Mouse (Mus musculus) stomach, embryonic 16.5 days (tissue): ENCODE results near the gene Siah1a. TPM values are rescaled to one million over a fixed set of nuclear protein-coding genes. Genes with fewer than 3 reads are reported as not detected.

Source experiments
- ATAC-seq: fragments of 200-750 bp; cut with Nextera tagmentation; 2 replicates; pipeline ENCODE4 v1.8.0; 2017; ENCODE audit warnings: moderate number of reproducible peaks, moderate TSS enrichment; ENCODE audit not compliant: insufficient read depth, low FRiP score
- H3K27ac ChIP-seq: fragments of 300-500 bp; sonication (generic); 2 replicates; pipeline ENCODE4 v1.5.1; 2014; ENCODE audit warnings: low read length
- H3K27me3 ChIP-seq: fragments of 300-500 bp; sonication (generic); 2 replicates; pipeline ENCODE4 v1.6.1; 2014; ENCODE audit warnings: low read length, control low read depth, mixed read lengths; ENCODE audit not compliant: control insufficient read depth, insufficient read depth
- H3K36me3 ChIP-seq: fragments of 300-500 bp; sonication (generic); 2 replicates; pipeline ENCODE4 v1.6.1; 2014; ENCODE audit warnings: low read length; ENCODE audit not compliant: control insufficient read depth, insufficient read depth
- H3K4me1 ChIP-seq: fragments of 300-500 bp; sonication (generic); 2 replicates; pipeline ENCODE4 v1.6.1; 2014; ENCODE audit warnings: low read length, control low read depth, mixed read lengths; ENCODE audit not compliant: control insufficient read depth, insufficient read depth
- H3K4me2 ChIP-seq: fragments of 300-500 bp; sonication (generic); 2 replicates; pipeline ENCODE4 v1.6.1; 2014; ENCODE audit warnings: low read depth, low read length, mixed read lengths
- H3K4me3 ChIP-seq: fragments of 300-500 bp; sonication (generic); replicated peaks from 2 replicates; pipeline ENCODE4 v1.5.1; 2014; ENCODE audit warnings: mild to moderate bottlenecking, low read length
- H3K9ac ChIP-seq: fragments of 300-500 bp; sonication (generic); 2 replicates; pipeline ENCODE4 v1.6.1; 2014; ENCODE audit warnings: low read length
- H3K9me3 ChIP-seq: fragments of 300-500 bp; sonication (generic); replicated peaks from 2 replicates; pipeline ENCODE4 v1.6.1; 2016; ENCODE audit warnings: low read length, control low read depth; ENCODE audit not compliant: control insufficient read depth
- WGBS: fragments of 180-500 bp; shearing (Covaris S2); extraction: QIAGEN DNeasy Blood & Tissue Kit; methylation state at CpG from one replicate; pipeline ENCODE4 v1.1.7; 2014; 5-methylcytosine and 5-hydroxymethylcytosine counted together
- polyA plus RNA-seq: library from polyadenylated mRNA; unstranded; fragments of >200 nt; fragmentation: Nextera tagmentation; extraction: Ambion mirVana; gene quantifications from 2 replicates; pipeline ENCODE4 v1.2.1, GENCODE M21; 2015

The Siah1a gene
- 23.9 and 26.6 TPM in 2 replicates for polyA plus RNA-seq

DNA sequence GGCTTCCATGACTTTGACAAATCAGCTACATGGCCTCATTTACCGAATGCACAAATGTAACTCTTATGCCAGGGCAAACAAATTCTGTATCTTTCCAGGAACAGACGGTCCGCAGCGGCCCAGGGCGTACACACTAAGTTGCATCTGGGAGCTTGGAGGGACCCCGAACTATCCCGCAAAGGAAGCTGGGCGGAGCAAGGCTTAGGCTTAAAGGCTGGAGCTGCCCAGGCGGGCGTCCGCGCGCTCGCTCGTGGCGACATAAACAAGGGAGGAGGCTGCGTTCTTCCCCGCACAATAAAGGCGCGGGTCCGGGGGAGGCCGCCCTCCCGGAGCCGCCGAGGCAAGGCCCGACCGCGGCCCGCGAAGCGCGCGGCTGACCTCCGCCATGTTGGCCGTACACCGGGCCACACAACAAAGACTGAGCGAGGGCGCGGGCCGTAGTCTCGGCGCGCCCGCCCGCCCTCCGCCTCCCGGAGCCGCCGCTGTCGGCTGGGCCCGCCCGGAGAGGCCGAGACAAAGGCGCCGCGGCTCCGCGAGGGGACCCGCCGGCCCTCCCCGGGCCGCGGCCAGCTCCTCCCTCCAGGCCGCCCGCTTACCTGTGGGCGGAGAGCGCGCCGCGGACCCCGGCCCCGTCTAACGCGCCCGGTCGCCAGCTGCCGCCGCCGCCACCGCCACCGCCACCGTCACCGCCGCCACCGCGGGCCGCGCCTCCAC is at the start of gene Siah1a, which contains the start of gene Gm10638:
Siah1a (minus strand) TSS at position 714 of the 714 bp plus-strand sequence.
Gm10638 (plus strand) TSS at position 479 of the 714 bp plus-strand sequence.
- Histone ChIP-seq H3K4me3 (peak within 1 kb of the TSS; percentile 68), H3K27me3 (no peaks in the 10 kb centered on the region), H3K4me2 (peak within 1 kb of the TSS; percentile 86), H3K27ac (peak within 1 kb of the TSS; percentile 95), H3K9me3 (no peaks in the 10 kb centered on the region; the same call in 1 of the 2 replicates), H3K4me1 (peaks cover 11% of the 10 kb centered on the region), H3K9ac (peak within 1 kb of the TSS; percentile 97), H3K36me3 (no peaks in the 10 kb centered on the region)
- ATAC-seq, result peak; percentile 85
- WGBS, result under 1% methylated on average over 60 of the region's 88 CpGs

DNA sequence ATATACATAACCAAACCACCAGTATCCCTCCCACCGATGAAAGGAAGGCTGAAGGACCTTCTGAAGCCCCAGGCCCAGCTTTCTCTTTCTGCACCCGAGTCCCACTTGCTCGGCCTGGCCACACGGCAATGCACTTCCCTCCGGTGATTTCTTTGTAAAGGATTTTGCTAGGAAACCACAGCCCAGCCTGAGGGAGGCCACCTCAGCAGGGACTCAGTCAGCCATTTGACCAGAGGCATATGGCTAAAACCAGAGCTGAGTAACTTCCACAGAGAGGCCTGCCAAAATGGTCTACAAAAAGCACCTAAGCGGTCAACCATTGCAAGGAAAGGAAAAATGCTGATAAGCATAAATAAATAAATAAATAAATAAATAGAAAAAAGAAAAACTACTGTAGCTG is 49.0 kb upstream of the Siah1a start:
- Histone ChIP-seq H3K9me3 (no peaks in the 10 kb centered on the region), H3K27ac (no peak overlapping the region), H3K9ac (no peak overlapping the region), H3K4me3 (no peak overlapping the region), H3K4me1 (no peaks in the 10 kb centered on the region), H3K27me3 (no peaks in the 10 kb centered on the region), H3K36me3 (no peaks in the 10 kb centered on the region), H3K4me2 (no peak overlapping the region)
- ATAC-seq, result no peak
- 45% methylated on average over 6 of the region's 6 CpGs for WGBS

DNA sequence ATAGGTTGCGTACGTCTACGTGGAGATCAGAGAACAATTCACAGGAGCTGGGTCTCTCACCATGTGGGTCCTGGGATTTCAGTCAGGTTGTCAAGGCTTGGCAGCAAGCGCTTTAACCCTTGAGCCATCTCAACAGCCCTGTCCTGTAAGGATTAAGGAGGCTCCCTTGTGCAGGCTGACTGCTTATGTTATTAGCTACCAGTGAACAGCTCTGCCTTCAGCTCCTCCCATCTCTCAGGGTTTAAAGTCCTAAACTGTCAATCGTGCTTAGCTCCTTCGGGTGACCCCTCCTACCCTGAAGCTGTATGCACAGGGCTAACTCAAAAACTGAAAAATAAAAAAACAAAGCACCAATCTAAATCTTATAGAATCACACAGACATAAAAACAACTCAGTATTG is 45.8 kb upstream of the Siah1a start:
- WGBS, result 71% methylated on average over 6 of the region's 6 CpGs
- Histone ChIP-seq H3K9me3 (no peaks in the 10 kb centered on the region), H3K4me3 (no peak overlapping the region), H3K4me2 (no peak overlapping the region), H3K36me3 (no peaks in the 10 kb centered on the region), H3K4me1 (peaks cover 2% of the 10 kb centered on the region; the same call in 1 of the 2 replicates), H3K9ac (no peak overlapping the region), H3K27ac (no peak overlapping the region), H3K27me3 (no peaks in the 10 kb centered on the region)
- no peak for ATAC-seq

DNA sequence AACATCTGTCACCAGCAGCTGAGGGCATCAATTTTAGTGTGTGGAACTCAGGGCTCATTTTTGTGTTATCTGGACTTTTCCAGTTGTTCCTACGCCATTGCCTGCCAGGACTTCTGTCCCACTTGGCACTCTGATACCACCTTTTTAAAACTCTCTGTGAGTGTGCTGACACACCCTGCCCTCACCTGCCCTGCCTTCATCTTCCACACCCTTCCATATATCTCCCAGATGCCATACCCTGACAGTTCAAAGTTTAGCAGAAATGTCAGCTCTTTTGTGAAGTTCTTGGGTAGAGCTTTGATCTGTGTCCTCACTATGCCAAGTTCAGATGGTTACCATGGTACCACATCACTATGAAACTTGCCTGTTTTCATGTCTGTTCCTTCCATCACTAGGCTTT is 43.8 kb upstream of the Siah1a start:
- WGBS, result 79% methylated on average over 1 of the region's 1 CpGs
- no peak overlapping the region for H3K4me2 ChIP-seq
- peaks cover 2% of the 10 kb centered on the region; the same call in 1 of the 2 replicates for H3K4me1 ChIP-seq
- H3K9me3 ChIP-seq, result no peaks in the 10 kb centered on the region
- no peaks in the 10 kb centered on the region for H3K27me3 ChIP-seq
- peak overlapping the region; percentile 58; the same call in 1 of the 2 replicates for H3K27ac ChIP-seq
- peak; percentile 31; the same call in 1 of the 2 replicates for ATAC-seq
- H3K9ac ChIP-seq, result no peak overlapping the region
- H3K4me3 ChIP-seq, result no peak overlapping the region
- no peaks in the 10 kb centered on the region for H3K36me3 ChIP-seq

DNA sequence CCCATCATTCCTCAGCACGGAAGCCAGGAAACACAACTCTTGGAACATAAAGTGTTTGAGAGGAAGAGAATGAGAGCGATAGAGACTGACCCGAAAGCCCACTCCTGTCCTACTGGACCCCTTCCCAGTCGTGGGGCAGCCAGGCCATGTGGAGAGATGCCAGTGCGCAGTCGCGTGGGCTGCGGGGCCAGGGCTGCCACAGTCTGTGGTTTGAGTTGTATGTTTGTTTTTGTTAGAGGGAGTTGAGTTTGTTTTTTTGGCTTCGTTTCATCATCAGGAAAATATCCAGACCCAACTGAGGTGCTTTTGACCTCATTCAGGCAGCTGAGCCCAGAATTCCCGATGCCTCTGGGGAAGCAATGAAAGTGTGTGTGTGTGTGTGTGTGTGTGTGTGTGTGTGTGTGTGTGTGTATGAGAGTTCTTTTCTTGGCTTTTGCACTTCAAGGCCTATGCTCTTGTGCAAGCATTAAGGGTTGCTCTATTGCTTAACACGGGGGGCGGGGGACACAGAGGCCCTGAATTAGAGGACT is 42.2 kb upstream of the Siah1a start:
- Histone ChIP-seq H3K9me3 (no peaks in the 10 kb centered on the region), H3K36me3 (no peaks in the 10 kb centered on the region), H3K27ac (peak overlapping the region; percentile 48), H3K4me1 (peaks cover 2% of the 10 kb centered on the region; the same call in 1 of the 2 replicates), H3K27me3 (no peaks in the 10 kb centered on the region), H3K9ac (no peak overlapping the region), H3K4me2 (no peak overlapping the region), H3K4me3 (no peak overlapping the region)
- ATAC-seq, result peak; percentile 23; the same call in 1 of the 2 replicates
- 48% methylated on average over 12 of the region's 12 CpGs for WGBS

DNA sequence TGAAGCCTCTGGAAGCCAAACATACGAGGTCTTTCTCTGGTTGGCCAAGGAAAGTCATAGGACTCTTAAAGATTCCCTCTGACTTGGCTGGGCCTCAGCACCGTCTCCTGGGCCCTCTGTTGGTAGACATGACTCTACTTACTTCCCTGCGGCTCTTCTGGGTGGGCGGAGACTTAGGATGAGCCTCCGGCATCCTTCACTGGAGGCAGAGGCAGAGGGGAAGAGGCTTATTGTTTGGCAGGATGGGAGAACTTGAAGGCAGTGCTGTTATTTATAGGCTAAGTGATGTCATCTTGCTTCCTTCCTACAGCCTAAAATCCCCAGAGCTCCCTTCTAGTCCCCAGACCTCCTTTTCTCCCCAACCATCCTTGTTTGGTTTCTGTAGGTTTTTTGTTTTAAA is 40.8 kb upstream of the Siah1a start:
- Histone ChIP-seq H3K27me3 (no peaks in the 10 kb centered on the region), H3K9me3 (no peaks in the 10 kb centered on the region), H3K4me2 (no peak overlapping the region), H3K9ac (no peak overlapping the region), H3K27ac (no peak overlapping the region), H3K4me3 (no peak overlapping the region), H3K36me3 (no peaks in the 10 kb centered on the region), H3K4me1 (peaks cover 2% of the 10 kb centered on the region; the same call in 1 of the 2 replicates)
- WGBS, result 54% methylated on average over 5 of the region's 5 CpGs
- no peak for ATAC-seq

DNA sequence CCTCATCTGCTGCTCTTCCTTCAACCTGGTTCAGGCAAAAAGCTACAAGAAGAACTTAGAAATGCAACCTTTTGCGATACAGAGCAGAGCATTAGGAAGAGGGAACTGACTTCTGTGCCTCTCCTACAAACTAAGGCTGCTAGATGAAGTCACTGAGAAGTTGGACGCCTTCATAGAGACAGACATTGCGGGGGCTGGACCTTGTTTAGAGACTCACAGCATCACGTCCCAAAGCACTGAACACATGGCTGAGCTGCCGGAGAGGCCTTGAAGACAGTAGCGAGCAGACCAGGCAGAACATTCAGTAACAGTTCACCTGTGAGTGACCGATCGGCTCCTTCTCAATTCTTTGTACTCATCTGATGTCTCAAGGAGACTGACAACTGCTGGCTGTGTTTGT is 35.4 kb upstream of the Siah1a start:
- Histone ChIP-seq H3K9ac (no peak overlapping the region), H3K4me3 (no peak overlapping the region), H3K4me2 (no peak overlapping the region), H3K9me3 (no peaks in the 10 kb centered on the region), H3K4me1 (peaks cover 7% of the 10 kb centered on the region), H3K36me3 (no peaks in the 10 kb centered on the region), H3K27ac (no peak overlapping the region), H3K27me3 (no peaks in the 10 kb centered on the region)
- 93% methylated on average over 8 of the region's 8 CpGs for WGBS
- ATAC-seq, result no peak

DNA sequence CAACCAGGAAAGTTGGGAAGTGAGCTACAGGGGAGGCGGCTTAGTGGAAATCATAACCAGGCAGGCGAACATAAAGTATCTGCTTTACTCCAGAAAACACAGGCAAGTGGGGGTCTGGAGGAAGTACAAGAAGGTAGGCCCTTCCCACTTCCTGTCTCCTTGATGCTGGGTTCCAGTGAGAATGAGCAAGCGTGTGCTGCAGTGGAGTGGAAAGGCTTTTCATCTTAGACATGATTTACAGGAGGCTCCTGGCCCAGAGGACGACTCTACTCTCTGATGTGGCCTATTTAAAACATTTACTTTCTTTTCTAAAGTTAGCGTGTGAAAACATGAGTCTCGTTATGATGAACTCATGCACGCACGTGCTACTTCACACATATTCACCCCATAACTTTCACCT is 33.5 kb upstream of the Siah1a start:
- H3K9me3 ChIP-seq, result no peaks in the 10 kb centered on the region
- H3K4me3 ChIP-seq, result no peak overlapping the region
- no peak overlapping the region for H3K27ac ChIP-seq
- H3K4me2 ChIP-seq, result no peak overlapping the region
- no peak overlapping the region for H3K9ac ChIP-seq
- peaks cover 7% of the 10 kb centered on the region for H3K4me1 ChIP-seq
- no peaks in the 10 kb centered on the region for H3K27me3 ChIP-seq
- no peaks in the 10 kb centered on the region for H3K36me3 ChIP-seq
- 69% methylated on average over 8 of the region's 8 CpGs for WGBS
- ATAC-seq, result no peak

DNA sequence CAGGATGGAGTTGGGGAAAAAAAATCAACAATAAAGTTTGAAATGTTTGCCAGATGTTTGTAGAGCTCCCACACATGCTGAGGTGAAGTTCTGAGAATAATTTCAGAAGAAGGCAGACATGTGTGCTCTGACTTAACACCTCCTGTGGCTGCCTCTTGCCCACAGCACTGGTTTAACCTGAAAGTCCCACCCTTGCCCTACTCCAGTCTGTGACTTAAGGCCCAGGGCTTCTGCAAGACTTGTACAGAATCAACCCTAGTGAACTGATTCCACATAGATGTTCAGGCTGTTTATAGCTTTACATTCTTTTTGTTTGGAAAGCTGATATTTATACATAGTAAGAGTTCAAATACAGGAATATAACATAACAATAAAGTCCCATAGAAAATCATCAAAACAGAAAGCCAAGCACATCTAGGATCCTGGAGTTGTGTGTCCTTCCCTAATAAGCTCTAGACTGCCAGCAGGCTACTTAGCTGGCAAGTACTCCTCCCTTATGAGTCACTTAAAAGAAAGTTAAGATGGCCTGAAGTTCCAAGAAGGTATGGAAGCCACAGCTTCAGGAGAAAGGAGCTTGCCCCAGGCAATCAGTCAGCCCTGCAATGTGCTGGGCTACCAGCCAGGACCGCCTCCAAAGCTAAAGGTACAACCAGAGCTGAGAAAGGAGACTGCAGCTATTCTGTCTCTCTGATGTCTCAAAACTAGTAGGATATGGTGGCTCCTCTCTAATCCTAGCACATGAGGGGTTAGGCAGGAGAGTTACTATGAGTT is 24.4 kb upstream of the Siah1a start:
- Histone ChIP-seq H3K36me3 (no peaks in the 10 kb centered on the region), H3K9me3 (no peaks in the 10 kb centered on the region), H3K4me1 (peaks cover 3% of the 10 kb centered on the region; the same call in 1 of the 2 replicates), H3K4me2 (no peak overlapping the region), H3K27ac (no peak overlapping the region), H3K4me3 (no peak overlapping the region), H3K27me3 (no peaks in the 10 kb centered on the region), H3K9ac (no peak overlapping the region)
- ATAC-seq, result no peak
- WGBS, result 78% methylated on average over 1 of the region's 1 CpGs
